Mouse (Mus musculus): ENCODE measurements around the gene Zdhhc22. TPM values are rescaled to one million over a fixed set of nuclear protein-coding genes. Genes with fewer than 3 reads are reported as not detected.

Gene Zdhhc22
- polyA plus RNA-seq, 1 experiment: 0.86 TPM

DNA sequence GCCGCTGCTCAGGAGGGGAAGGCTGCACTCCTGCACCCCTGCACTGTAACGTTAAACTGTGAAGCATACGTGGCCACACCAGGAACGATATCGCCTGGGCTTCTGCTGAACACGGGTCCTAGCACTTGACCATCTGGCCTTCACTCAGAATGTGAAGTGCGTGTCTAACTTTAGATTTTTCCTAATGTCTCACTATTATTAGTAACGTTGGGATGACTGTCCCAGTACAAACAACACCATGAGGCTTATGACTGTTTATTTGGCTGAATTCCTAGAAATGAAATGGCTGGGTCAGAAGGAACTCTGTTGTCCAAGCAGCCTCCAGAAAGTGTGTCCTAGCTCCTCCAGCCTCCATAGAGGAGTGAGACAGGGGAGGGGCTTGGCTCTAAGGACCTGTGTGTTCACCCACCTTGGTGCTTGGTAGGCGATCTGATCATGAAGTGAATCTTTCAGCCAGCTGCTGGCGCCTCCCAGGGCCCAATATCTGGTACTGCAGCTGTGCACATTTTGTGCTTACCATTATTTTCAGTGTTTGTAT lies 9.1 kb upstream of the Zdhhc22 start:
- no peaks in the 10 kb centered on the region for H3K36me3 ChIP-seq (ENCODE audit: control insufficient read depth, insufficient read depth, low read length)
- no peaks in the 10 kb centered on the region for H3K4me1 ChIP-seq (replicated peaks; ENCODE audit: control insufficient read depth, insufficient read depth, low read length)
- 75% methylated on average over 10 of the region's 10 CpGs for WGBS
- DNase-seq: no peak
- TF ChIP-seq CTCF (IDR thresholded peaks at IDR 0.05; ENCODE audit: borderline replicate concordance, control insufficient read depth, extremely low read depth, insufficient read depth, low read length, poor library complexity): no peak
- TF ChIP-seq POLR2A (IDR thresholded peaks at IDR 0.05; ENCODE audit: control insufficient read depth, extremely low read depth, insufficient read depth, low read length, poor library complexity): no peak
- H3K27ac ChIP-seq (ENCODE audit: control insufficient read depth, insufficient read depth, low read length): no peak overlapping the region
- H3K4me3 ChIP-seq (ENCODE audit: control insufficient read depth, insufficient read depth, low read length): no peak overlapping the region
- H3K27me3 ChIP-seq (ENCODE audit: control insufficient read depth, insufficient read depth, low read length): no peaks in the 10 kb centered on the region

DNA sequence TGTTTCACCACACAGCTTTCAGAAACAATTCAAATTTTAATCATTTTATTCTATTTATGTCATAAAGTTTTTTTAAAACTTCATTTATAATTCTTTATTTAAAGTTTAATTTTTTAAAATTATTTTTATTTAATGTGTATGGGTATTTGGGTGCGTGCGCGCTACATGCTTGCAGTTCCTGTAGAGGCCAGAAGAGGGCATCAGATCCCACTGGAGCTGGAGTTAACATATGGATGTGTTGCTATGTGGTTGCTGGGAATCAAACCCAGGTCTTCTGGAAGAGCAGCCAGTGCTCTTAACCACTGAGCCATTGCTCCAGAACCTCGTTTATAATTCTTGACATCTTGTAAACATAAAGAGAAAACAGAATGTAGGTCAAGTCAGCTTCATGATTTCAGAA lies 8.5 kb upstream of the Zdhhc22 start:
- no peak for DNase-seq
- no peak for TF ChIP-seq POLR2A (IDR thresholded peaks at IDR 0.05; ENCODE audit: control insufficient read depth, extremely low read depth, insufficient read depth, low read length, poor library complexity)
- TF ChIP-seq CTCF (IDR thresholded peaks at IDR 0.05; ENCODE audit: borderline replicate concordance, control insufficient read depth, extremely low read depth, insufficient read depth, low read length, poor library complexity): no peak
- WGBS: 88% methylated on average over 4 of the region's 4 CpGs
- Histone ChIP-seq H3K36me3 (ENCODE audit: control insufficient read depth, insufficient read depth, low read length) (no peaks in the 10 kb centered on the region), H3K27me3 (ENCODE audit: control insufficient read depth, insufficient read depth, low read length) (no peaks in the 10 kb centered on the region), H3K4me3 (ENCODE audit: control insufficient read depth, insufficient read depth, low read length) (no peak overlapping the region), H3K4me1 (replicated peaks; ENCODE audit: control insufficient read depth, insufficient read depth, low read length) (no peaks in the 10 kb centered on the region), H3K27ac (ENCODE audit: control insufficient read depth, insufficient read depth, low read length) (no peak overlapping the region)

GRCm38 (mm10) chr12:86995931-86996330 lies 5.7 kb upstream of the Zdhhc22 start:
- Histone ChIP-seq H3K4me1 (replicated peaks; ENCODE audit: control insufficient read depth, insufficient read depth, low read length) (no peaks in the 10 kb centered on the region), H3K27ac (ENCODE audit: control insufficient read depth, insufficient read depth, low read length) (no peak overlapping the region), H3K4me3 (ENCODE audit: control insufficient read depth, insufficient read depth, low read length) (no peak overlapping the region), H3K27me3 (ENCODE audit: control insufficient read depth, insufficient read depth, low read length) (no peaks in the 10 kb centered on the region; the same call in 1 of the 2 replicates), H3K36me3 (ENCODE audit: control insufficient read depth, insufficient read depth, low read length) (no peaks in the 10 kb centered on the region)
- TF ChIP-seq CTCF (IDR thresholded peaks at IDR 0.05; ENCODE audit: borderline replicate concordance, control insufficient read depth, extremely low read depth, insufficient read depth, low read length, poor library complexity): no peak
- no peak for TF ChIP-seq POLR2A (IDR thresholded peaks at IDR 0.05; ENCODE audit: control insufficient read depth, extremely low read depth, insufficient read depth, low read length, poor library complexity)
- DNase-seq: no peak
- WGBS: 80% methylated on average over 6 of the region's 6 CpGs

DNA sequence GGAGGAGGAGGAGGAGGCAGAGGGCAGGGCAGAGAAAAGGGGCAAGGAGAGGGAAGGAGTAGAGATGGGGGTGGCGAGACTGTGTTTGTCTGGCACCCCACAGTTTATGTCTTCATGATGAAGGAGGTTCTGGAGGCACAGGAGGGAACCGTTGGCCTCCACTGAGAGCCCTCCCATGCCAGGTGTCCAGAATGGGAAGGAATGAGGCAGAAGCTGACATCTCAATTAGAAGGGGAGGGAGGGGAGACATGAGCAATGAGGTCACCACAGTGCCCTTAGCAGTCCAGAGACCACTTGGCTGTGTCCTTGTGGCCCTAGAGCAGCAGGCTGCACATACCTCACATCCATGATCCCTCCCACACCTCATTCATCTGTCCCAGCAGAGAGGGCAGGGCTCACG lies 4.5 kb upstream of the Zdhhc22 start:
- Histone ChIP-seq H3K36me3 (ENCODE audit: control insufficient read depth, insufficient read depth, low read length) (no peaks in the 10 kb centered on the region), H3K4me1 (replicated peaks; ENCODE audit: control insufficient read depth, insufficient read depth, low read length) (no peaks in the 10 kb centered on the region), H3K27me3 (ENCODE audit: control insufficient read depth, insufficient read depth, low read length) (peaks cover 3% of the 10 kb centered on the region; the same call in 1 of the 2 replicates), H3K27ac (ENCODE audit: control insufficient read depth, insufficient read depth, low read length) (no peak overlapping the region), H3K4me3 (ENCODE audit: control insufficient read depth, insufficient read depth, low read length) (no peak overlapping the region)
- DNase-seq: no peak
- no peak for TF ChIP-seq CTCF (IDR thresholded peaks at IDR 0.05; ENCODE audit: borderline replicate concordance, control insufficient read depth, extremely low read depth, insufficient read depth, low read length, poor library complexity)
- no peak for TF ChIP-seq POLR2A (IDR thresholded peaks at IDR 0.05; ENCODE audit: control insufficient read depth, extremely low read depth, insufficient read depth, low read length, poor library complexity)
- 73% methylated on average over 3 of the region's 3 CpGs for WGBS

DNA sequence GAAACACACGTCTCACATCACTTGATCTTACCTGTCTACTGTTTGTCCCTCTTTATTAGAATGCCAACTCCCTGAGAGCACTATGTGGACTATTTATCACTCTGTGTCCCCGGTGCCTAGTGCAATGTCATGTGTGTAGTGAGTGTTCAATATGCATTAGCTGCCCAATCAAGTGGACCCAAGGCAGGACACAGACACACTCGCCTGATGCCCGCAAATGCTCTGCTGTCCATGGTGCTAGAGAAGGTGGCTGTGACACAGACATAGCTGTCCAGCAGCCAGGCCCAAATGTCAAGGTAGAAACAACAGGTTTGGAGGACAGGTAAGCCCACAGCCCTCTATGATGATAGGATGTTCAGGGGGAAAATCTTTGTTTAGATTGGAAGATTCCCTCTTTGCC lies 3.9 kb upstream of the Zdhhc22 start:
- Histone ChIP-seq H3K27ac (ENCODE audit: control insufficient read depth, insufficient read depth, low read length) (no peak overlapping the region), H3K4me1 (replicated peaks; ENCODE audit: control insufficient read depth, insufficient read depth, low read length) (no peaks in the 10 kb centered on the region), H3K4me3 (ENCODE audit: control insufficient read depth, insufficient read depth, low read length) (no peak overlapping the region), H3K27me3 (ENCODE audit: control insufficient read depth, insufficient read depth, low read length) (peaks cover 4% of the 10 kb centered on the region; the same call in 1 of the 2 replicates), H3K36me3 (ENCODE audit: control insufficient read depth, insufficient read depth, low read length) (no peaks in the 10 kb centered on the region)
- TF ChIP-seq POLR2A (IDR thresholded peaks at IDR 0.05; ENCODE audit: control insufficient read depth, extremely low read depth, insufficient read depth, low read length, poor library complexity): no peak
- TF ChIP-seq CTCF (IDR thresholded peaks at IDR 0.05; ENCODE audit: borderline replicate concordance, control insufficient read depth, extremely low read depth, insufficient read depth, low read length, poor library complexity): no peak
- WGBS: 49% methylated on average over 4 of the region's 4 CpGs
- no peak for DNase-seq

DNA sequence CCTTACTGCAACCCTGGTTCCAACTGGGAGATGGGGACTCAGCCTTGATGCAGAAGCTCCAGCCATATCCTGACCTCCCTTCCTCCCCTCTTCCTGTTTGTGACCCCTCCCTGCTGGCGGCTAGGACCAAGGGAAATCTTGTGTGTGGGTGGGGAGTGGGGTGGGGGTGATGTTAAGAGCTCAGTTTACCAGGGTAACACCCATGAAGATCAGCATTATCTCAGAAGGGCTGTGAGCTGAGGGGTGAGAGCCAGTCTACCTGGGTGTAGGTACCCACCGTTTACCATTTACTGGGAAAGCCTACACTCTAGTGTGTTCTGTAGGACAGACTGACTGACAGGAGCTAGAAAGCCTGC lies 503 bp upstream of the Zdhhc22 start:
- 33% methylated on average over 2 of the region's 2 CpGs for WGBS
- H3K27me3 ChIP-seq (ENCODE audit: control insufficient read depth, insufficient read depth, low read length): peaks cover 8% of the 10 kb centered on the region; the same call in 1 of the 2 replicates
- H3K4me1 ChIP-seq (replicated peaks; ENCODE audit: control insufficient read depth, insufficient read depth, low read length): no peaks in the 10 kb centered on the region
- H3K4me3 ChIP-seq (ENCODE audit: control insufficient read depth, insufficient read depth, low read length): no peak overlapping the region
- H3K36me3 ChIP-seq (ENCODE audit: control insufficient read depth, insufficient read depth, low read length): no peaks in the 10 kb centered on the region
- no peak overlapping the region for H3K27ac ChIP-seq (ENCODE audit: control insufficient read depth, insufficient read depth, low read length)
- TF ChIP-seq POLR2A (IDR thresholded peaks at IDR 0.05; ENCODE audit: control insufficient read depth, extremely low read depth, insufficient read depth, low read length, poor library complexity) (no peak), CTCF (IDR thresholded peaks at IDR 0.05; ENCODE audit: borderline replicate concordance, control insufficient read depth, extremely low read depth, insufficient read depth, low read length, poor library complexity) (no peak)
- DNase-seq: no peak

DNA sequence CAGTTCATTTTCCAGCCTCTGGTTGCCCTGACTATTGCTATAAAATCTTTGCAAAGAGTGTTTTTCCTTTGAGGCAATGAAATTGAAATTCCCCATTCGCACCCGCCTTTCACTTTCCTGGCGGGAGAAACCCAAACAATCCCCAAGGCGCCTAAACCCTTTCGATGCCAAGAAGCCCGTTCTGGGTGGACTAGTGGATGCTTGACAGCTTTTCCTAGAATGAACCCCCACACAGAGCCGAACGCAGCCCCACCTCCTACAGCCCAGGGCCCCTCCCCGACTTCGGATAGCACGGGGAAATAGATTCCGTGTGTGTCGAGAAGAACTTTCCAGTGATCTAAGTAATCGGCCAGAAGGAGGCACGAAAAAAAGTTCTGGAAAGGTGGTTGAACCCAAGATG lies 852 bp downstream of the Zdhhc22 start:
- WGBS: 18% methylated on average over 15 of the region's 15 CpGs
- Histone ChIP-seq H3K4me3 (ENCODE audit: control insufficient read depth, insufficient read depth, low read length) (no peak overlapping the region), H3K27me3 (ENCODE audit: control insufficient read depth, insufficient read depth, low read length) (peaks cover 8% of the 10 kb centered on the region; the same call in 1 of the 2 replicates), H3K36me3 (ENCODE audit: control insufficient read depth, insufficient read depth, low read length) (no peaks in the 10 kb centered on the region), H3K27ac (ENCODE audit: control insufficient read depth, insufficient read depth, low read length) (no peak overlapping the region), H3K4me1 (replicated peaks; ENCODE audit: control insufficient read depth, insufficient read depth, low read length) (no peaks in the 10 kb centered on the region)
- DNase-seq: no peak
- TF ChIP-seq POLR2A (IDR thresholded peaks at IDR 0.05; ENCODE audit: control insufficient read depth, extremely low read depth, insufficient read depth, low read length, poor library complexity) (no peak), CTCF (IDR thresholded peaks at IDR 0.05; ENCODE audit: borderline replicate concordance, control insufficient read depth, extremely low read depth, insufficient read depth, low read length, poor library complexity) (no peak)
